Mouse (Mus musculus): Measurements from ENCODE around the gene AC124108.1. TPM values are rescaled to one million over a fixed set of nuclear protein-coding genes. Genes with fewer than 3 reads are reported as not detected.

Gene AC124108.1
- polyA plus RNA-seq, 1 experiment from 2014 or later = 0.09 TPM

GRCm38 (mm10) chr1:132171619-132172018 lies 19.6 kb upstream of the AC124108.1 start:
- no peak overlapping the region for H3K4me3 ChIP-seq (ENCODE audit: low read depth, low read length)
- ATAC-seq (replicated peaks; ENCODE audit: low FRiP score, low TSS enrichment, low read depth) (no peak), DNase-seq (ENCODE audit: low spot score) (no peak)
- H3K9ac ChIP-seq (ENCODE audit: low read length) = no peak overlapping the region
- peaks cover 7% of the 10 kb centered on the region; the same call in 1 of the 2 replicates for H3K4me1 ChIP-seq (replicated peaks; ENCODE audit: control insufficient read depth, insufficient read depth, low read length)
- WGBS = 14% methylated on average over 1 of the region's 2 CpGs
- H3K27me3 ChIP-seq (replicated peaks; ENCODE audit: control insufficient read depth, insufficient read depth, low read length) = peaks cover 5% of the 10 kb centered on the region; the same call in 1 of the 2 replicates
- no peak overlapping the region for H3K27ac ChIP-seq (ENCODE audit: low read depth)
- H3K36me3 ChIP-seq (ENCODE audit: control insufficient read depth, insufficient read depth, low read length) = no peaks in the 10 kb centered on the region
- no peak overlapping the region for H3K4me2 ChIP-seq (ENCODE audit: low read length)
- H3K9me3 ChIP-seq (ENCODE audit: control insufficient read depth, low read length) = no peaks in the 10 kb centered on the region

GRCm38 (mm10) chr1:132186303-132186702 lies 5.0 kb upstream of the AC124108.1 start:
- H3K9me3 ChIP-seq (ENCODE audit: control insufficient read depth, low read length) = no peaks in the 10 kb centered on the region
- ATAC-seq (replicated peaks; ENCODE audit: low FRiP score, low TSS enrichment, low read depth) (no peak), DNase-seq (ENCODE audit: low spot score) (no peak)
- no peak overlapping the region for H3K9ac ChIP-seq (ENCODE audit: low read length)
- H3K36me3 ChIP-seq (ENCODE audit: control insufficient read depth, insufficient read depth, low read length) = no peaks in the 10 kb centered on the region
- H3K27ac ChIP-seq (ENCODE audit: low read depth) = no peak overlapping the region
- H3K4me1 ChIP-seq (replicated peaks; ENCODE audit: control insufficient read depth, insufficient read depth, low read length) = peaks cover 7% of the 10 kb centered on the region; the same call in 1 of the 2 replicates
- H3K4me3 ChIP-seq (ENCODE audit: low read depth, low read length) = no peak overlapping the region
- WGBS = 79% methylated on average over 4 of the region's 4 CpGs
- H3K4me2 ChIP-seq (ENCODE audit: low read length) = no peak overlapping the region
- H3K27me3 ChIP-seq (replicated peaks; ENCODE audit: control insufficient read depth, insufficient read depth, low read length) = peaks cover 39% of the 10 kb centered on the region

- H3K27me3 ChIP-seq (replicated peaks; ENCODE audit: control insufficient read depth, insufficient read depth, low read length) = peaks cover 61% of the 10 kb centered on the region
These were observed 2.7 kb upstream of the AC124108.1 start for GRCm38 (mm10) chr1:132188442-132189066.

GRCm38 (mm10) chr1:132189231-132189630 lies 2.0 kb upstream of the AC124108.1 start:
- WGBS = 53% methylated on average over 4 of the region's 4 CpGs
- peaks cover 7% of the 10 kb centered on the region; the same call in 1 of the 2 replicates for H3K4me1 ChIP-seq (replicated peaks; ENCODE audit: control insufficient read depth, insufficient read depth, low read length)
- H3K27ac ChIP-seq (ENCODE audit: low read depth) = no peak overlapping the region
- H3K36me3 ChIP-seq (ENCODE audit: control insufficient read depth, insufficient read depth, low read length) = no peaks in the 10 kb centered on the region
- DNase-seq (ENCODE audit: low spot score) (no peak), ATAC-seq (replicated peaks; ENCODE audit: low FRiP score, low TSS enrichment, low read depth) (no peak)
- no peak overlapping the region for H3K4me3 ChIP-seq (ENCODE audit: low read depth, low read length)
- no peak overlapping the region for H3K9ac ChIP-seq (ENCODE audit: low read length)
- no peak overlapping the region for H3K4me2 ChIP-seq (ENCODE audit: low read length)
- no peaks in the 10 kb centered on the region for H3K9me3 ChIP-seq (ENCODE audit: control insufficient read depth, low read length)
- peaks cover 67% of the 10 kb centered on the region for H3K27me3 ChIP-seq (replicated peaks; ENCODE audit: control insufficient read depth, insufficient read depth, low read length)

More at GRCm38 (mm10) chr1:132188442-132189066, 2.7 kb upstream of the AC124108.1 start:
- Histone ChIP-seq H3K4me2 (ENCODE audit: low read length) (no peak overlapping the region), H3K9ac (ENCODE audit: low read length) (no peak overlapping the region), H3K4me1 (replicated peaks; ENCODE audit: control insufficient read depth, insufficient read depth, low read length) (peaks cover 7% of the 10 kb centered on the region; the same call in 1 of the 2 replicates), H3K9me3 (ENCODE audit: control insufficient read depth, low read length) (no peaks in the 10 kb centered on the region), H3K27ac (ENCODE audit: low read depth) (no peak overlapping the region), H3K4me3 (ENCODE audit: low read depth, low read length) (no peak overlapping the region), H3K36me3 (ENCODE audit: control insufficient read depth, insufficient read depth, low read length) (no peaks in the 10 kb centered on the region)
- DNase-seq (ENCODE audit: low spot score) = peak; percentile 73
- ATAC-seq (replicated peaks; ENCODE audit: low FRiP score, low TSS enrichment, low read depth) = no peak
- 24% methylated on average over 9 of the region's 9 CpGs for WGBS

GRCm38 (mm10) chr1:132190040-132190513 lies 1.2 kb upstream of the AC124108.1 start:
- WGBS = under 1% methylated on average over 39 of the region's 50 CpGs
- H3K4me3 ChIP-seq (ENCODE audit: low read depth, low read length) = peak overlapping the region; percentile 56
- no peaks in the 10 kb centered on the region for H3K36me3 ChIP-seq (ENCODE audit: control insufficient read depth, insufficient read depth, low read length)
- H3K27ac ChIP-seq (ENCODE audit: low read depth) = no peak overlapping the region
- peaks cover 7% of the 10 kb centered on the region; the same call in 1 of the 2 replicates for H3K4me1 ChIP-seq (replicated peaks; ENCODE audit: control insufficient read depth, insufficient read depth, low read length)
- no peaks in the 10 kb centered on the region for H3K9me3 ChIP-seq (ENCODE audit: control insufficient read depth, low read length)
- peak overlapping the region; percentile 96 for H3K4me2 ChIP-seq (ENCODE audit: low read length)
- peak; percentile 53; the same call in 1 of the 2 replicates for ATAC-seq (replicated peaks; ENCODE audit: low FRiP score, low TSS enrichment, low read depth)
- peak overlapping the region; percentile 39 for H3K9ac ChIP-seq (ENCODE audit: low read length)
- DNase-seq (ENCODE audit: low spot score) = peak; percentile 73
- H3K27me3 ChIP-seq (replicated peaks; ENCODE audit: control insufficient read depth, insufficient read depth, low read length) = peaks cover 69% of the 10 kb centered on the region

GRCm38 (mm10) chr1:132190621-132191092 lies 600 bp upstream of the AC124108.1 start:
- Histone ChIP-seq H3K4me3 (ENCODE audit: low read depth, low read length) (peak overlapping the region; percentile 56), H3K27me3 (replicated peaks; ENCODE audit: control insufficient read depth, insufficient read depth, low read length) (peaks cover 69% of the 10 kb centered on the region), H3K4me2 (ENCODE audit: low read length) (peak overlapping the region; percentile 96), H3K4me1 (replicated peaks; ENCODE audit: control insufficient read depth, insufficient read depth, low read length) (peaks cover 7% of the 10 kb centered on the region; the same call in 1 of the 2 replicates), H3K9ac (ENCODE audit: low read length) (peak overlapping the region; percentile 39), H3K9me3 (ENCODE audit: control insufficient read depth, low read length) (no peaks in the 10 kb centered on the region), H3K36me3 (ENCODE audit: control insufficient read depth, insufficient read depth, low read length) (no peaks in the 10 kb centered on the region), H3K27ac (ENCODE audit: low read depth) (no peak overlapping the region)
- ATAC-seq (replicated peaks; ENCODE audit: low FRiP score, low TSS enrichment, low read depth) (peak; percentile 25; the same call in 1 of the 2 replicates), DNase-seq (ENCODE audit: low spot score) (peak; percentile 72)
- under 1% methylated on average over 62 of the region's 62 CpGs for WGBS

GRCm38 (mm10) chr1:132191786-132192680 lies 776 bp downstream of the AC124108.1 start:
- no peaks in the 10 kb centered on the region for H3K36me3 ChIP-seq (ENCODE audit: control insufficient read depth, insufficient read depth, low read length)
- DNase-seq (ENCODE audit: low spot score) = peak; percentile 69
- H3K4me3 ChIP-seq (ENCODE audit: low read depth, low read length) = peak overlapping the region; percentile 56
- peaks cover 7% of the 10 kb centered on the region; the same call in 1 of the 2 replicates for H3K4me1 ChIP-seq (replicated peaks; ENCODE audit: control insufficient read depth, insufficient read depth, low read length)
- no peak for ATAC-seq (replicated peaks; ENCODE audit: low FRiP score, low TSS enrichment, low read depth)
- H3K27ac ChIP-seq (ENCODE audit: low read depth) = no peak overlapping the region
- 7% methylated on average over 16 of the region's 16 CpGs for WGBS
- H3K9ac ChIP-seq (ENCODE audit: low read length) = no peak overlapping the region
- H3K4me2 ChIP-seq (ENCODE audit: low read length) = peak overlapping the region; percentile 96
- H3K9me3 ChIP-seq (ENCODE audit: control insufficient read depth, low read length) = no peaks in the 10 kb centered on the region
- H3K27me3 ChIP-seq (replicated peaks; ENCODE audit: control insufficient read depth, insufficient read depth, low read length) = peaks cover 70% of the 10 kb centered on the region

- no peak overlapping the region for H3K9ac ChIP-seq (ENCODE audit: low read length)
- H3K4me1 ChIP-seq (replicated peaks; ENCODE audit: control insufficient read depth, insufficient read depth, low read length) = peaks cover 7% of the 10 kb centered on the region; the same call in 1 of the 2 replicates
- no peaks in the 10 kb centered on the region for H3K9me3 ChIP-seq (ENCODE audit: control insufficient read depth, low read length)
- WGBS = 69% methylated on average over 3 of the region's 3 CpGs
- no peak overlapping the region for H3K27ac ChIP-seq (ENCODE audit: low read depth)
- H3K27me3 ChIP-seq (replicated peaks; ENCODE audit: control insufficient read depth, insufficient read depth, low read length) = peaks cover 65% of the 10 kb centered on the region
- DNase-seq (ENCODE audit: low spot score) (no peak), ATAC-seq (replicated peaks; ENCODE audit: low FRiP score, low TSS enrichment, low read depth) (no peak)
- H3K36me3 ChIP-seq (ENCODE audit: control insufficient read depth, insufficient read depth, low read length) = no peaks in the 10 kb centered on the region
- no peak overlapping the region for H3K4me2 ChIP-seq (ENCODE audit: low read length)
- H3K4me3 ChIP-seq (ENCODE audit: low read depth, low read length) = no peak overlapping the region
These were observed 2.5 kb downstream of the AC124108.1 start for GRCm38 (mm10) chr1:132193806-132194205.

All from intestine, embryonic 14.5 days (tissue).